Mouse (Mus musculus): Measurements from ENCODE around the gene Olfr920.

The Olfr920 gene

DNA sequence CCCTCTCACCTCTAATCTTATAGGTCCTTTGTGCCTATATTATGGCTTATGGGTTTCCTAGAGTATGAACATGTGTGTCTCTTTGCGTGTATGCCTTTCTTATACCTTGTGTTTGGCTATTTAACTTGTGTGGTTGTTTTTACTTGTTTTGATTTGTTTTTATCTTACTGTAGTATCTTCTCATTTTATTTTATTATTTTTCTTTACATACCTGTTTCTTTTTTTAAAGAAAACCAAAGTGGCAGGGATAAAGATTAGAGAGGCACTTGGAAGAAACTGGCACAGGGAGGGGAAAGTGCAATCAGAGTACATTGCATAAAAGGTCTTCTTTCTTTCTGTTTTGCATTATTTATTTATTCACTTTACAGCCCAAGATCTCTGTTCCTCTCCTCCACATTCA lies at the start of gene Olfr920:
Gene Olfr920 (plus strand): TSS at position 301 of the 400 bp plus-strand sequence.
- no peak for DNase-seq (ENCODE audit: extremely low spot score, low spot score)

DNA sequence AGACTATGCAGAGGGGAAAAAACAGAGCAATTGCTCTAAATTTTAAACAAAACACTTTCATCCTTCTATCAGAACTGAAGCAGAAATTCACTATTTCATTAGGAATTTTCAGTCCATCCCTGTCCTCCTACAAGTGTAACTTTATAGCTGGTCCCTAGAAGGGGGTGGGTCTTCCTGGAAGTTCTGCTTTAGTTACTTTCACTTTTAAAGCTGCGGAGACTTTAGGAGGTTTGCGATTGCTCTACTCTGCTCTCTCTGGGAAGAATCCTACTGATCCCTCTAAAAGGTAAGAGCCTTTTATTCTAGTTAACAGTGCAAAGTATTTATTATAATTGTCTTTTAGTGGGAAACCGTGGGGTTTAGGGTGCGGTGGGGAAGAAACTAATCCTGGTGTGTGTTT lies 34.0 kb upstream of the Olfr920 start, which contains the start of gene Vwa5a:
Gene Vwa5a (plus strand): TSS at position 167 of the 400 bp plus-strand sequence.
- no peak for DNase-seq (ENCODE audit: extremely low spot score, low spot score)

DNA sequence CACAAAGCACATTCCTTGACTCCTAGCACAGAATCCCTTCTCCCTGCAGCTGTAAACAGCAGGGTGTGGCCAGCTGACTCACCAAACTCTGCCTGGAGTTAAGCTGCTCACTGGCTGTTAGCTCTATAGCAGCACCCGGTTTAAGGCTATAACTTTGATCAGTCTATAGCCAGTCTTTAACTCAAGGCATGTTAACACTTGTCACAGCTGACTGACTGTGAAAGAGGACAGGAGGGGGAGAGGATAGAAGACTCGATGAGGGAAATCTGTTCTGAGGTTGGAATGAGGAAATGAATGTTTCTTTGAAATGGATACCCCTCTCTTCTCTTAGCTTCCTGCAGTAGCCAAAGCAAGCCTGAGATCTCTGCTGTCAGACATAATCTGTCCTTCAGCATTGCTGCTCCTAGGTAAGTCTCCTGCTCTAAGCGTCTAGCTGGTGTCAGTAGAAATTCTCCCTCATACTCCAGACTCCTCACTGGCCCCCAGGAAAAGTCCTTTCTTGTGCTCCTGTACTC lies 33.1 kb upstream of the Olfr920 start:
- DNase-seq (ENCODE audit: extremely low spot score, low spot score), result no peak

DNA sequence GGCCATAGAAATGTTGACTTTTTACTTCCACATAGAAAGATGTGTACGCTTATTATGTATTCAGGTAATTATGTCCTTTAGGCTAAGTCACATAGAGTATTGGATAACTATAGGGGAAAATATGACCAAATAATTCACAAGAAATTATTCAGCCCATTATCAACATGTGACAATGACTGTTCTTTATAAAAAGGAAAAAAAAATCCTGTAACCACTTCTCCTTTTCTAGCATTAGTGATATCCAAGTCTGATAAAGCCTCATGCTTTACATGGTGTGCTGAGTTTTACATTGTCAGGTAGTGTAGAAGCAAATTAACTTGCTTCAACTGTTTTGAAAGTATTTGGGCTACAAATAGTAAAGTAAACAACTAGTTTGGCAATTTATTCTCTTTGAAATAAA lies 28.1 kb upstream of the Olfr920 start:
- DNase-seq (ENCODE audit: extremely low spot score, low spot score), result no peak

DNA sequence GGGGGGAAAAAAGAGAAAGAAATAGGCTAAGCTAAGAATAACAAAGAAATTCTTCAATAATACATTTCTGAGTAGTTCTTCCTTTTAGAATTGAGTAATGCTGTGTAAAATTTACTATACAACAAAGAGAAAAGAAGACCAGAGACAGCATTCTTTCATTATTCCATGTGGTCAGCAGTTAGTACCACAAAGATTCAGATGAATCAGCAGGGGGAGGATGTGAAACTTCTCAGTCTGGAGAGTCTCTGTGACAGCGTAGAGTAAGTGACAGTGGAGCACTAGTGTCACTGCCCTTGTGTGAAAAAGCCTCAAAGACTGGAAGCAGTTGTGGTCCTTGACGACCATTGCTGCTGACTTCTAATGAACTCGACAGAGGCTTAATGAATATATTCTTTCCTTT lies 23.9 kb upstream of the Olfr920 start:
- DNase-seq (ENCODE audit: extremely low spot score, low spot score), result no peak

DNA sequence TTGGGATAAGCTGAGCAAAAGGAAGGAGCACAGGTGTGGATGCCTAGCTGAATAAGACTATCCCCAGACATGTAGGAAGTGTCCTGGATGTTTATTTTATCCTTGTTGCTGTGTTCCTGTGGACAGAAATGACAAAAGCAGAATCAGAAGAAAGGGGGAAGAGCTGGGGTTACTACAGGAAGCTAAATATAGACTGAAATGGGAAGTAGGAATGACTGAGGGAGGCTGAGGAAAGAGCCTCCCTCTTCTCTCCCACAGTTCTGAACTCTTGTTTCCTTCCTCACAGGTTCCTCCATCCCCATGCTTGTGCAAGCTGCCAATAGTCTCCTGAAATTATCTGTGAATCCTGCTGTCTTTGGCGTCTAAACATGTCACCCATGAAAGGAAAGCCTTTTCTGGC lies 10.7 kb upstream of the Olfr920 start:
- DNase-seq (ENCODE audit: extremely low spot score, low spot score), result no peak

DNA sequence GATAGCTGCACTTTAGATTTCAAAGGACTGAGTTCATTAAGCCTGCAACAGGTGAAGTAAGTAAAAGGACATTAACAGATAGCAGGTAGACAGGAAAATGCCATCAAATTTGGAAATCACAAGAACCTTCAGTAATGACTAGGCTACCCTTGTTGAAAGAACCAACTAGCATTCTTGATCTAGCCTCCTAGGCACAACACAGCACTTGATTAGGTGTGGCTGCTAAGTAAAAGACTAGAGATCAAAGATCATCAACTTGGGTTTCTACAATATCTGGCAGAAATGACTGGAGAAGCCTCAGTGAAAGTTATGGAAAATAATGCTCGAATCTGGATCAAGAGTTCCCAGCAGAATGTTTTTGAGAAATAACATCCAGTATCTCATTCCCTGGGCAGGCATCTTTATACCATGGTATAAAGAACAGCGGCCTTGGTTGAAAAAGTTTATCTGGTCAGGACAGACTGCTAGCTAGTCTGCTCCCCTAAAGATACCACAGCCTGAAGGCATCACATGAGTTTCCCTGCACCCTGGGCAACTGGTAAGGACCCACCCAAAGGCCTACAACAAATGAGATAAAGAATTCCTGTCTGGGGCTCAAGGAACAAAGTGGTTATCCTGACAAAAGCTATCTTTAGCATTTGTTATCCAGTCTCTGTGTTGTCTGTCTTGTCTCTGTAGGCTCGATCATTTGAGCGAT lies 7.3 kb upstream of the Olfr920 start:
- no peak for DNase-seq (ENCODE audit: extremely low spot score, low spot score)

DNA sequence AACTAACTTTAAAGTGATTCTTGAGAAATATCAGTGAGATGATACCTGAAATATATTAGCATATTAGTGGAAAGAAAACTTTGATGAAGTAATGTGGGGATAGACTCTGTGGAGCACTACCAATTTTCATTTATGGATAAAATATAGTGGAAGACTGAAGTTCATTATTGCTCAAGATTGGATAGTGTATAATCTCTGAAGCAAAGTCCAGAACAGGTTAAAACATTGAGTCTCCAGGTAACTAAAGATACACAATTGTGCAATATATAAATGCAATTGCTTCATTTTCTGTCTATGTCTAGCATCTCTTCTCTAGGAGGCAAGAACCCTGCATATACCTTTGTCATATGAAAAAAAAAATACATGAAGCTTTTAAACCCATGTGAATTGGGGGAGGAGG lies 20.7 kb downstream of the Olfr920 start, which contains the start of gene Olfr921:
Gene Olfr921 (plus strand): TSS at position 301 of the 400 bp plus-strand sequence.
- no peak for DNase-seq (ENCODE audit: extremely low spot score, low spot score)

DNA sequence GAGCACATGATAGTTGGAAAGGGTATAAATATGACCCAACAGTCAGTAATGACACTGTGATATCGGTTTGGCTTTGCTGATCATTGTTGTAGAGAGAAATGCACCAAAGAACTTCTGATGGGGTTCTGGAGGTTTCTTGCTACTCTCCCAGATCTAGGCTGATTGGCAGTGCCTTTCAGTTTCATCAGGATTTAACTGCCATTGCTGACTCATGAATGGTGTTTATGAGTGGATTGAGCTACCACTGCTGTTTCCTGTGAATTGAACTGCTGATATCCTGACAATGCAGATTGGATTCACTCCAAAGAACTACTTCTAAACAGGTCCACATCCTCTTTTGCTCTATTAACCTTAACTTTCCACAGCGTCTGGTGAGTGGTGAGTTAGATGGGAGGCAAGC lies 40.6 kb downstream of the Olfr920 start:
- DNase-seq (ENCODE audit: extremely low spot score, low spot score), result no peak

DNA sequence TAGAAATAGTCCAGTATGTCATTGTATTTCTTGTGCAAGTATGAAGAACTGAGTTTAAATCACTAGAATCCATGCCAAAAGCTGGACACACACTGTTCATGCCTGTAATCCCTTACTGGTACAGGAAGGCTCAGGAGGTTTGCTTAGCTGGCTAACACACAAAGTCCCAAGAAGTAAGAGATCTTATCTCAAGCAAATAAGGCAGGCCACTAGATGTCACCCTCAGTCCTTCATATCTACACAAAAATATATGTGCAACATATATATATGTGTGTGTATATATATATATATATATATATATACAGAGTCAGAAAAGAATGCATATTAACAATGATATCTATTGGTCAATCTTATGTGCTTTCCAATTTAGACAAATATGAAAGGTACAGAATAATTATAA lies 53.6 kb downstream of the Olfr920 start:
- no peak for DNase-seq (ENCODE audit: extremely low spot score, low spot score)
